Mouse (Mus musculus): ENCODE results near the gene Rara. TPM values are rescaled to one million over a fixed set of nuclear protein-coding genes. Genes with fewer than 3 reads are reported as not detected.

Gene Rara
- polyA plus RNA-seq, 1 experiment: 28.2 TPM

DNA sequence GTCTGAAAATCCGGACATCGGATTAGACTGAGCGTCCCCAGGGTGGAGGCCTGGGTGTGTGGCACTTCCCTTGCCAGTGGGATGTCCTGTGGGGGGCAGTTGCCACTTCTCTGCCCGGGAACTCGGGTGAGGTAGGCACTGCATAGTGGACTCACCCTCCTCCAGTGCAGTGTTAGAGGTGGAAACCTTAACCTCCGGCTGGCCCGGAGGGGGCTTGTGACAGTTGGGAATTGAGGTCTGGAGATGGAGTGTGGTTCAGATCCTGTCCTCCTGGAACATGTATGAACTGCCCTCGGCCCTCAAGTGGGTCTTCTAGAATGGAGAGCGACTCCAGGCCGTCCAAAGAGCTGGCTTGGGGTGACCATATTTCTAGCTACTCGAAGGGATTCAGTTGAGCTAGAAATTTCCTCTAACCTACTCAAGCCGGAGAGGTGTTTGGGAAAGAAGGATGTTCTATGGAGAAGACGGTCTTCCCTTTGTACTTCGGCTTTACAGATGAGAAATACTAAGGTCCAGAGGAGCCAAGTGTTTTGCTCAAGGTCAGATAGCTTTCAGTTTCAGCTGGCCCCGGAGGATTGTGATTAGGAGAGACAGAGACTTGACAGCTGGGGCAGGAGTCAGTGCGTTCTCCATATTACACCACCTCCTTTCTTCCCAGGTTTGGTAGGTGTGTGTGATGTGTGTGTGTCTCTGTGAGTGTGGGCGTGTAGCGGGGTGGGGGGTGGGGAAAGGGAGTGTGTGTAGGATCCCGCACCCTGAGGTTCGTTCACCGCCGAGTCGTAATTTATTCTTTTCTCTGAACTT lies 9.2 kb downstream of the Rara start:
- Histone ChIP-seq H3K27ac (ENCODE audit: insufficient read depth, low read length) (peak overlapping the region; percentile 86), H3K4me3 (ENCODE audit: insufficient read depth, low read length) (peak overlapping the region; percentile 28), H3K4me1 (ENCODE audit: control insufficient read depth, insufficient read depth, low read length) (0 out of 2 replicates have a peak, but pooled peaks cover 1% of the 10 kb centered on the region)
- TF ChIP-seq CTCF (IDR thresholded peaks at IDR 0.05; ENCODE audit: borderline replicate concordance, insufficient read depth, low read length): no peak
- peak; percentile 62 for TF ChIP-seq POLR2A (IDR thresholded peaks at IDR 0.05; ENCODE audit: low read depth, low read length)

DNA sequence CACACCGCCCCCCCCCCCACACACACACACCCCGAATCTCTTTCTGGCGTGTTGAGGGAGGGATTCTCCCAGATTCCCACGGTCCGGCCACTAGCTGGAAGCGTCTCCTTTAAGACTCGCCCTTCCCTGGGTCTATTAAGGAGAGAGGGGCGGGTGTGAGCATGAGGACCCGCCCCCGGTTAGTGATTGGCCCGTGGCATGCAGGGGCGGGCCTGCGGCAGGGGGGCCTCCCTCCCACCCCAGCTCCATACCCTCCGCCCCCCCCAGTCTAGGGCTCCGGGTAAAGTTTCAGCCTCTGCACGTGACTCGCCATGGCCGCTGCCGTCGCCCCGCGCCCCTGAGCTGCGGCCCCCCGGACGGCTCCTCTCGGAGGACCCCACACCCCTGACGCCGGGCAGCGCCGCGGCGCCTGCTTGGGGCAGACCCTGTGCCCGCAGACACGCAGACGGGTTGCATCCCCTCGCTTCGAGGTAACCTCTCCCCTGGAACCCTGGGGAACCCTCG lies 9.8 kb downstream of the Rara start:
- peak overlapping the region; percentile 87 for H3K27ac ChIP-seq (ENCODE audit: insufficient read depth, low read length)
- H3K4me3 ChIP-seq (ENCODE audit: insufficient read depth, low read length): peak overlapping the region; percentile 88
- no peaks in the 10 kb centered on the region for H3K4me1 ChIP-seq (ENCODE audit: control insufficient read depth, insufficient read depth, low read length)
- TF ChIP-seq POLR2A (IDR thresholded peaks at IDR 0.05; ENCODE audit: low read depth, low read length) (peak; percentile 45), CTCF (IDR thresholded peaks at IDR 0.05; ENCODE audit: borderline replicate concordance, insufficient read depth, low read length) (no peak)

GRCm38 (mm10) chr11:98937914-98938694 lies 10.5 kb downstream of the Rara start:
- Histone ChIP-seq H3K27ac (ENCODE audit: insufficient read depth, low read length) (peak overlapping the region; percentile 87), H3K4me3 (ENCODE audit: insufficient read depth, low read length) (peak overlapping the region; percentile 88), H3K4me1 (ENCODE audit: control insufficient read depth, insufficient read depth, low read length) (no peaks in the 10 kb centered on the region)
- TF ChIP-seq POLR2A (IDR thresholded peaks at IDR 0.05; ENCODE audit: low read depth, low read length) (peak; percentile 52; the same call in 1 of the 2 replicates), CTCF (IDR thresholded peaks at IDR 0.05; ENCODE audit: borderline replicate concordance, insufficient read depth, low read length) (no peak)

- peak overlapping the region; percentile 87 for H3K27ac ChIP-seq (ENCODE audit: insufficient read depth, low read length)
- H3K4me1 ChIP-seq (ENCODE audit: control insufficient read depth, insufficient read depth, low read length): peaks cover 5% of the 10 kb centered on the region
- no peak for TF ChIP-seq POLR2A (IDR thresholded peaks at IDR 0.05; ENCODE audit: low read depth, low read length)
- no peak for TF ChIP-seq CTCF (IDR thresholded peaks at IDR 0.05; ENCODE audit: borderline replicate concordance, insufficient read depth, low read length)
- H3K4me3 ChIP-seq (ENCODE audit: insufficient read depth, low read length): peak overlapping the region; percentile 88
Measured at GRCm38 (mm10) chr11:98938701-98939083, 11.1 kb downstream of the Rara start.

- 0 out of 2 replicates have a peak, but pooled peaks have one; percentile 9 for TF ChIP-seq POLR2A (IDR thresholded peaks at IDR 0.05; ENCODE audit: low read depth, low read length)
- no peak for TF ChIP-seq CTCF (IDR thresholded peaks at IDR 0.05; ENCODE audit: borderline replicate concordance, insufficient read depth, low read length)
- Histone ChIP-seq H3K4me1 (ENCODE audit: control insufficient read depth, insufficient read depth, low read length) (peaks cover 9% of the 10 kb centered on the region), H3K27ac (ENCODE audit: insufficient read depth, low read length) (peak overlapping the region; percentile 90), H3K4me3 (ENCODE audit: insufficient read depth, low read length) (peak overlapping the region; percentile 88)
Measured at GRCm38 (mm10) chr11:98939084-98939952, 11.7 kb downstream of the Rara start.

DNA sequence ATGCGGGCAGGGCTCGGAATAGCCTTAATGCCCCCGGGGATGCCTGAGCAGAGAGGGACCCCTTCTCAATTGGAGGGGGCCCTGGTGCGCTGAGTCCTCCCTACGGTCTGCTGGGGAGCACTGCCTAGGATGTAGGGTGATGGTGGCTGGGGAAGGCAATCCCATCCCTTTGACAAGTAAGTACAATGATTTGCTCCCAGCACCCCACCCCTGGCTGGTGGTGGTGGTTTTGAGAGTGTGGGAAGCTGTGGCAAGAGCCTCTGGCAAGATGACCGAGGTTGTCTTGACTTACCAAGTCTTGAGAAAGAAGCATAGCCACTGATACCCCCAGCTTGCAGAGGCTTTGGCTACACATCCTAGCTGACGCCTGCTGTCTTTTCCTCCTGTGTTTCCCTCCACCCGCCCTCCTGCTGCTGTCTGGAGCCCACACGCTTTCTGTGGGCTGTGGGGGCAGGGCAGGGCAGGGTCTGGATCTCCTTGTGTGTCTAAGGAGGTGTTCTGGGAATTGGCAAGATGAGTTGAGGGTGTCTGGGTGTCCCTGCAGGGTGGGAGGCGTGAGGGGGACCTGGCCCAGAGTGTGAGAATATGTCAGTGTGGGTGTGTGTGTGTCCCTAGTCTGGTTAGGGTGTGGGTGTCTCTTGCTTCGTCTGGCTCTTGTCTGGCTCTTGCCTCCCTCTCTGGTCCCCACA lies 12.5 kb downstream of the Rara start:
- H3K4me3 ChIP-seq (ENCODE audit: insufficient read depth, low read length): peak overlapping the region; percentile 88
- TF ChIP-seq CTCF (IDR thresholded peaks at IDR 0.05; ENCODE audit: borderline replicate concordance, insufficient read depth, low read length): no peak
- TF ChIP-seq POLR2A (IDR thresholded peaks at IDR 0.05; ENCODE audit: low read depth, low read length): no peak

GRCm38 (mm10) chr11:98940776-98941175 lies 13.2 kb downstream of the Rara start:
- Histone ChIP-seq H3K27ac (ENCODE audit: insufficient read depth, low read length) (peak overlapping the region; percentile 90), H3K4me3 (ENCODE audit: insufficient read depth, low read length) (peak overlapping the region; percentile 23; the same call in 1 of the 2 replicates), H3K4me1 (ENCODE audit: control insufficient read depth, insufficient read depth, low read length) (peaks cover 23% of the 10 kb centered on the region)
- TF ChIP-seq POLR2A (IDR thresholded peaks at IDR 0.05; ENCODE audit: low read depth, low read length) (no peak), CTCF (IDR thresholded peaks at IDR 0.05; ENCODE audit: borderline replicate concordance, insufficient read depth, low read length) (no peak)

More for the DNA sequence above, 12.5 kb downstream of the Rara start:
- Histone ChIP-seq H3K4me1 (ENCODE audit: control insufficient read depth, insufficient read depth, low read length) (peaks cover 17% of the 10 kb centered on the region), H3K27ac (ENCODE audit: insufficient read depth, low read length) (peak overlapping the region; percentile 90)

- no peak for TF ChIP-seq POLR2A (IDR thresholded peaks at IDR 0.05; ENCODE audit: low read depth, low read length)
- TF ChIP-seq CTCF (IDR thresholded peaks at IDR 0.05; ENCODE audit: borderline replicate concordance, insufficient read depth, low read length): no peak
- H3K4me1 ChIP-seq (ENCODE audit: control insufficient read depth, insufficient read depth, low read length): peaks cover 24% of the 10 kb centered on the region
- peak overlapping the region; percentile 23 for H3K4me3 ChIP-seq (ENCODE audit: insufficient read depth, low read length)
- H3K27ac ChIP-seq (ENCODE audit: insufficient read depth, low read length): peak overlapping the region; percentile 90
Measured at GRCm38 (mm10) chr11:98941341-98941825, 13.8 kb downstream of the Rara start.
